Mouse (Mus musculus): ENCODE data around the gene Nup62. TPM values are rescaled to one million over a fixed set of nuclear protein-coding genes. Genes with fewer than 3 reads are reported as not detected.

Gene Nup62
- polyA plus RNA-seq, 1 experiment, result 102 TPM

DNA sequence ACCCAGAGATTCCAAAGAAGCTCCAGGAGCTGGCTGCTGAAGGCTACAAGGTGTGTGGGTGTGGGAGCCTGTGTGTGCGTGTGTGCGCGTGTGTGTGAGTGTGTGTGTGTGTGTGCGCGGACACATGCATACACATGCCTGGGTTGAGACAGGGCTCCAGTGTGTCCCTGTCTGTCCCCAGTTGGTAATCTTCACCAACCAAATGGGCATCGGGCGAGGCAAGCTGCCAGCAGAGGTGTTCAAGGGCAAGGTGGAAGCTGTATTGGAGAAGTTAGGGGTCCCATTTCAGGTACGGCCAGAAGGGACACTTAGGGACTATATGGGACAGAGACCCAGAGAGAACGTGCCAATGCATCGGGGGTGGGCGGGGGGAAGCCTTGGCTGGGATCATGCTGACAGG is 44.0 kb downstream of the Nup62 start:
- no peak overlapping the region for H3ac ChIP-seq (ENCODE audit: control insufficient read depth, insufficient read length, low read depth)
- no peaks in the 10 kb centered on the region for H3K27me3 ChIP-seq (ENCODE audit: control insufficient read depth, insufficient read depth, insufficient read length)
- TF ChIP-seq USF1 (IDR thresholded peaks at IDR 0.05; ENCODE audit: low read depth) (no peak), MYOD1 (IDR thresholded peaks at IDR 0.05; ENCODE audit: control insufficient read depth, insufficient read length, low read depth) (no peak), MAX (IDR thresholded peaks at IDR 0.05) (no peak)
- no peak overlapping the region for H3K4me3 ChIP-seq (ENCODE audit: insufficient read depth, poor library complexity, severe bottlenecking)
- H3K36me3 ChIP-seq (ENCODE audit: control insufficient read depth, insufficient read depth), result peaks cover 17% of the 10 kb centered on the region
- peaks cover 29% of the 10 kb centered on the region for H3K79me2 ChIP-seq (ENCODE audit: control insufficient read depth, insufficient read depth)
- H3K79me3 ChIP-seq (ENCODE audit: low read depth), result peaks cover 8% of the 10 kb centered on the region

DNA sequence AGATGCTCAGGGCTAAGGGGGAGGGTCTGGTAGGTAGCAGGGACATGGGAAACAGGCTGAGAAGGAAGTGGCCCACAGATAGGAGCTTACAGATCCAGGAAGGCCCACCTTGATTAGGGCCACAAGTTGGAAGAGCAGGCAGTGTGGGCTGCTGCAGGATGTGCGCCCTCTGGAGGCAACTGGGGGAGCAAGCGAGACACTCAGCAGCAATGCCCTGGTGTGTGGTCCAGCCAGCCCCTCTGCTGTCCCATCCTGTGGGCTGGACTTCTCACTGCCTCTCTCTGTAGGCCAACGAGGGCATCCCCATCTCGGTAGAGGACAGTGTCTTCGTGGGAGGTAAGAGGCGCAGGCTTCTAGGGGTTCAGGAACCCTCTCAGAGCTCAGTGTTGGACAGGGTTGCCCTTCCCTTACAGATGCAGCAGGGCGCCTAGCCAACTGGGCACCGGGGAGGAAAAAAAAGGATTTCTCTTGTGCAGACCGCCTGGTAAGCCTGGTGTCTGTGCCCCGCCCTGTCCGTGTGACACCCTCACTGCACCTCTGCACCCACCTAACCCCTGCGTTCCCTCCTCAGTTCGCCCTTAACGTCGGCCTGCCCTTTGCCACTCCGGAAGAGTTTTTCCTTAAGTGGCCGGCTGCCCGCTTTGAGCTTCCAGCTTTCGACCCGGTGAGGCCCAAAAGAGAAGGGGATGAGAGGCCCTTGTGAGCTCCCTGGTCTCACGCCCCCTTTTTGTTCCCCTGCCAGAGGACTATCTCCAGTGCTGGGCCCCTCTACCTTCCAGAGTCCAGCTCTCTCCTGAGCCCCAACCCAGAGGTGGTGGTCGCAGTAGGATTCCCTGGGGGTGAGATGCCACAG is 44.9 kb downstream of the Nup62 start:
- peaks cover 20% of the 10 kb centered on the region for H3K36me3 ChIP-seq (ENCODE audit: control insufficient read depth, insufficient read depth)
- no peak for TF ChIP-seq MAX (IDR thresholded peaks at IDR 0.05)
- TF ChIP-seq CTCF (IDR thresholded peaks at IDR 0.05; ENCODE audit: control insufficient read depth, insufficient read depth, insufficient read length), result peak; percentile 96
- TF ChIP-seq MYOG (IDR thresholded peaks at IDR 0.05; ENCODE audit: control insufficient read depth, extremely low read depth, insufficient read length), result no peak
- H3K27me3 ChIP-seq (ENCODE audit: control insufficient read depth, insufficient read depth, insufficient read length), result no peaks in the 10 kb centered on the region
- peaks cover 38% of the 10 kb centered on the region for H3K79me2 ChIP-seq (ENCODE audit: control insufficient read depth, insufficient read depth)
- H3K4me3 ChIP-seq (ENCODE audit: insufficient read depth, poor library complexity, severe bottlenecking), result no peak overlapping the region
- H3ac ChIP-seq (ENCODE audit: control insufficient read depth, insufficient read length, low read depth), result no peak overlapping the region
- H3K79me3 ChIP-seq (ENCODE audit: low read depth), result peaks cover 14% of the 10 kb centered on the region

DNA sequence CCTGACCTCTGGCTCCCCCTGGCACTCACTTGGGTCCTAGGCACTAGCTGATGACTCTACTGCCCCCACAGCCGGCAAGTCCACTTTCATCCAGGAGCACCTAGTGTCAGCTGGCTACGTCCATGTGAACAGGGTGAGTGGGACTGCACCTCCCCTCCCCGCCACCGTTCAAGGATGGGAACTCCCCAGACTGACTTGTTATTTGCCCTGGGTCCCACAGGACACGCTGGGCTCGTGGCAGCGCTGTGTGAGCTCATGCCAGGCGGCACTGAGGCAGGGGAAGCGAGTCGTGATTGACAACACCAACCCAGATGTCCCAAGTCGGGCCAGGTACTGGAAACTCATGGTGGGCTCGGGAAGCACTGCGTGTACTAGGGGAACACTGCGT is 45.5 kb downstream of the Nup62 start:
- TF ChIP-seq MYOG (IDR thresholded peaks at IDR 0.05; ENCODE audit: control insufficient read depth, extremely low read depth, insufficient read length), result no peak
- no peak for TF ChIP-seq MAX (IDR thresholded peaks at IDR 0.05)
- TF ChIP-seq CEBPB (IDR thresholded peaks at IDR 0.05; ENCODE audit: low read depth), result no peak
- no peak for TF ChIP-seq MYOD1 (IDR thresholded peaks at IDR 0.05; ENCODE audit: control insufficient read depth, insufficient read length, low read depth)
- no peak for TF ChIP-seq CTCF (IDR thresholded peaks at IDR 0.05; ENCODE audit: control insufficient read depth, insufficient read depth, insufficient read length)
- TF ChIP-seq FOSL1 (IDR thresholded peaks at IDR 0.05; ENCODE audit: insufficient read depth, low read length, poor library complexity, severe bottlenecking), result no peak
- TF ChIP-seq USF1 (IDR thresholded peaks at IDR 0.05; ENCODE audit: low read depth), result no peak

DNA sequence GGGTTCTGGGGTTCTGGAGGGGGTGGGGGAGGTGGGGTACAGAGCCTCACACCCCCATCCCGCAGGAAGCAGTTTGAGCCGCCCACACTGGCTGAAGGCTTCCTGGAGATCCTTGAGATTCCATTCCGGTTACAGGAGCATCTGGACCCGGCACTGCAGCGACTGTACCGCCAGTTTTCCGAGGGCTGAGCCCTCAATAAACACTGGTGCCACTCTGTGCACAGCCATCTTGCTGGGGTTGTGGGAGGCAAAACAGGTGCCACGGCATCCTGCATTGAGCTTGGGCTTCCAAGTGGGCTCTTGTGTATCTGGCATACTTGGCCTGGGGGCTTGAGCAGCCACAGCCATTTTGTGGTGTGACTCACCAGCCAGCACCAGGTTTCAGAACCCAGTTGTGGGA is 46.5 kb downstream of the Nup62 start:
- Histone ChIP-seq H3K4me3 (ENCODE audit: insufficient read depth, poor library complexity, severe bottlenecking) (no peak overlapping the region), H3K79me2 (ENCODE audit: control insufficient read depth, insufficient read depth) (peaks cover 52% of the 10 kb centered on the region), H3K79me3 (ENCODE audit: low read depth) (peaks cover 27% of the 10 kb centered on the region), H3K27me3 (ENCODE audit: control insufficient read depth, insufficient read depth, insufficient read length) (no peaks in the 10 kb centered on the region), H3K36me3 (ENCODE audit: control insufficient read depth, insufficient read depth) (peaks cover 25% of the 10 kb centered on the region), H3ac (ENCODE audit: control insufficient read depth, insufficient read length, low read depth) (no peak overlapping the region)
- no peak for TF ChIP-seq CEBPB (IDR thresholded peaks at IDR 0.05; ENCODE audit: low read depth)

More for the DNA sequence above, 45.5 kb downstream of the Nup62 start:
- H3K4me3 ChIP-seq (ENCODE audit: insufficient read depth, poor library complexity, severe bottlenecking), result no peak overlapping the region
- H3K79me3 ChIP-seq (ENCODE audit: low read depth), result peaks cover 18% of the 10 kb centered on the region
- no peak overlapping the region for H3ac ChIP-seq (ENCODE audit: control insufficient read depth, insufficient read length, low read depth)
- H3K79me2 ChIP-seq (ENCODE audit: control insufficient read depth, insufficient read depth), result peaks cover 44% of the 10 kb centered on the region
- H3K36me3 ChIP-seq (ENCODE audit: control insufficient read depth, insufficient read depth), result peaks cover 25% of the 10 kb centered on the region
- no peaks in the 10 kb centered on the region for H3K27me3 ChIP-seq (ENCODE audit: control insufficient read depth, insufficient read depth, insufficient read length)

DNA sequence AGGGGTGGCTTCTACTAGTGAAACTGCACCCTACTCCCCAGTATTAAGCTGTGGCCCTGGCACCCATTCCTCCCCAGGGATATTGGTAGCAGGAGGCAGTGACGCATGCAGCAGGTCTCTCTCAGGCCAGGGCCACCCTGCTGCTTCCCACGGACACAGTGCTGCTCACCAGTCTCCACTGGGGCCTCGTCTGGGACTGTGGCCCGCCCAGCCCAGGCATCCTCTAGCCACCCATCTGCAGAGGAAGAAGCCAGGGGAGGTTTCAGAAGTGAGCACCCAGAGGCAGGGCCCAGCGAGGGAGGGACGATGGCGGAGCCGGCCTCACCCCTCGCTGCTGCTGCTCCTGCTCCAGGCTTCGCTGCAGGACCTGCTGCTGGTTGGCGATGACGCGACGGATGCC is 47.3 kb downstream of the Nup62 start:
- TF ChIP-seq MYOG (IDR thresholded peaks at IDR 0.05; ENCODE audit: control insufficient read depth, extremely low read depth, insufficient read length) (no peak), MYOD1 (IDR thresholded peaks at IDR 0.05; ENCODE audit: control insufficient read depth, insufficient read length, low read depth) (no peak), MAX (IDR thresholded peaks at IDR 0.05) (no peak), CEBPB (IDR thresholded peaks at IDR 0.05; ENCODE audit: low read depth) (no peak), CTCF (IDR thresholded peaks at IDR 0.05; ENCODE audit: control insufficient read depth, insufficient read depth, insufficient read length) (no peak), FOSL1 (IDR thresholded peaks at IDR 0.05; ENCODE audit: insufficient read depth, low read length, poor library complexity, severe bottlenecking) (no peak), USF1 (IDR thresholded peaks at IDR 0.05; ENCODE audit: low read depth) (no peak)
- Histone ChIP-seq H3K79me3 (ENCODE audit: low read depth) (peaks cover 30% of the 10 kb centered on the region), H3K4me3 (ENCODE audit: insufficient read depth, poor library complexity, severe bottlenecking) (no peak overlapping the region), H3K36me3 (ENCODE audit: control insufficient read depth, insufficient read depth) (peaks cover 25% of the 10 kb centered on the region), H3ac (ENCODE audit: control insufficient read depth, insufficient read length, low read depth) (no peak overlapping the region), H3K27me3 (ENCODE audit: control insufficient read depth, insufficient read depth, insufficient read length) (no peaks in the 10 kb centered on the region), H3K79me2 (ENCODE audit: control insufficient read depth, insufficient read depth) (peaks cover 52% of the 10 kb centered on the region)

DNA sequence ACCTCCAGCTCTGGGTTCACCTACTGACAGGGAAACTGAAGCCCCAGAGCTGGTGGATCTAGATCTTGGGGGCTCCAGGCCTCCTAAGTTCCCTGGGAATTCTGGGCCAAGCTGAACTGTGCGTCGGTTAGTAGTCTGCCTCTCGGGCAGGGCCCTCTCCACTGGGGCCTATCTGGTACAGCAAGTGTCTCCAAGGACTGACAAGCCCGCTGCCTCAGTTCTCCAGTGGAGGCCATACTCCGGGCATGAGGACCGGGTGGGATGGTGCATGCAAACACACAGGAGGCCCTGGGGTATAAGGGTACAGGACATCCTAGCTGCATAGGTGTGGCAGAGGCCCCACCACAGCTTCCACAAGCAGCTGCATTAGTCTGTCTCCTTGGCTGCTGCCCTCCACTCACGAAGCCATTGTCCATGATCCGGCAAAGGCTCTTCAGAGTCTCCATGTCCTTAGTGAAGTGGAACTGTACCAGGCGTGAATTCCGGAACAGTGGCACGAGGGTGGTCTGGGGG is 48.1 kb downstream of the Nup62 start:
- Histone ChIP-seq H3K4me3 (ENCODE audit: insufficient read depth, poor library complexity, severe bottlenecking) (no peak overlapping the region), H3K79me3 (ENCODE audit: low read depth) (peaks cover 35% of the 10 kb centered on the region), H3K27me3 (ENCODE audit: control insufficient read depth, insufficient read depth, insufficient read length) (no peaks in the 10 kb centered on the region), H3K79me2 (ENCODE audit: control insufficient read depth, insufficient read depth) (peaks cover 58% of the 10 kb centered on the region), H3K36me3 (ENCODE audit: control insufficient read depth, insufficient read depth) (peaks cover 25% of the 10 kb centered on the region), H3ac (ENCODE audit: control insufficient read depth, insufficient read length, low read depth) (no peak overlapping the region)
- no peak for TF ChIP-seq MYOD1 (IDR thresholded peaks at IDR 0.05; ENCODE audit: control insufficient read depth, insufficient read length, low read depth)
